Mouse (Mus musculus): ENCODE measurements around the gene Skp1a. TPM values are rescaled to one million over a fixed set of nuclear protein-coding genes. Genes with fewer than 3 reads are reported as not detected.
A peak's percentile ranks its signal among the peaks of the same experiment; 100 is the strongest.

Skp1a gene
- polyA plus RNA-seq, 1 experiment from 2014 or later: 1,139 TPM

- H3K4me1 ChIP-seq (ENCODE audit: control insufficient read depth, insufficient read depth, low read length): peaks cover 25% of the 10 kb centered on the region
- no peaks in the 10 kb centered on the region for H3K36me3 ChIP-seq (ENCODE audit: control insufficient read depth, insufficient read depth, low read length)
- H3K4me3 ChIP-seq (replicated peaks; ENCODE audit: low read depth, low read length): no peak overlapping the region
- ATAC-seq (ENCODE audit: low FRiP score, low TSS enrichment): no peak
- no peak overlapping the region for H3K4me2 ChIP-seq (ENCODE audit: low read length)
- peaks cover 47% of the 10 kb centered on the region for H3K27me3 ChIP-seq (ENCODE audit: control insufficient read depth, insufficient read depth, low read length)
- H3K27ac ChIP-seq (replicated peaks; ENCODE audit: low read depth, low read length): no peak overlapping the region
- H3K9me3 ChIP-seq (ENCODE audit: control insufficient read depth, low read length): no peaks in the 10 kb centered on the region
- no peak overlapping the region for H3K9ac ChIP-seq (replicated peaks; ENCODE audit: low read length)
- peak; percentile 19 for DNase-seq
- WGBS: 9% methylated on average over 16 of the region's 16 CpGs
Observed at GRCm38 (mm10) chr11:52286301-52286957, 54.6 kb downstream of the Skp1a start.

GRCm38 (mm10) chr11:52286958-52287305, 55.1 kb downstream of the Skp1a start:
- no peaks in the 10 kb centered on the region for H3K9me3 ChIP-seq (ENCODE audit: control insufficient read depth, low read length)
- peak; percentile 7 for DNase-seq
- H3K27me3 ChIP-seq (ENCODE audit: control insufficient read depth, insufficient read depth, low read length): peaks cover 41% of the 10 kb centered on the region
- H3K4me1 ChIP-seq (ENCODE audit: control insufficient read depth, insufficient read depth, low read length): peaks cover 25% of the 10 kb centered on the region
- no peak overlapping the region for H3K9ac ChIP-seq (replicated peaks; ENCODE audit: low read length)
- H3K36me3 ChIP-seq (ENCODE audit: control insufficient read depth, insufficient read depth, low read length): no peaks in the 10 kb centered on the region
- ATAC-seq (ENCODE audit: low FRiP score, low TSS enrichment): no peak
- H3K4me3 ChIP-seq (replicated peaks; ENCODE audit: low read depth, low read length): no peak overlapping the region
- no peak overlapping the region for H3K4me2 ChIP-seq (ENCODE audit: low read length)
- H3K27ac ChIP-seq (replicated peaks; ENCODE audit: low read depth, low read length): no peak overlapping the region
- WGBS: 12% methylated on average over 4 of the region's 4 CpGs

GRCm38 (mm10) chr11:52292346-52292745, 60.6 kb downstream of the Skp1a start:
- WGBS: 85% methylated on average over 7 of the region's 7 CpGs
- DNase-seq (no peak), ATAC-seq (ENCODE audit: low FRiP score, low TSS enrichment) (no peak)
- H3K9me3 ChIP-seq (ENCODE audit: control insufficient read depth, low read length): no peaks in the 10 kb centered on the region
- no peaks in the 10 kb centered on the region for H3K27me3 ChIP-seq (ENCODE audit: control insufficient read depth, insufficient read depth, low read length)
- no peak overlapping the region for H3K27ac ChIP-seq (replicated peaks; ENCODE audit: low read depth, low read length)
- H3K36me3 ChIP-seq (ENCODE audit: control insufficient read depth, insufficient read depth, low read length): no peaks in the 10 kb centered on the region
- no peak overlapping the region for H3K4me2 ChIP-seq (ENCODE audit: low read length)
- no peak overlapping the region for H3K9ac ChIP-seq (replicated peaks; ENCODE audit: low read length)
- no peaks in the 10 kb centered on the region for H3K4me1 ChIP-seq (ENCODE audit: control insufficient read depth, insufficient read depth, low read length)
- H3K4me3 ChIP-seq (replicated peaks; ENCODE audit: low read depth, low read length): no peak overlapping the region

GRCm38 (mm10) chr11:52292894-52293293, 61.1 kb downstream of the Skp1a start:
- 83% methylated on average over 6 of the region's 6 CpGs for WGBS
- H3K36me3 ChIP-seq (ENCODE audit: control insufficient read depth, insufficient read depth, low read length): no peaks in the 10 kb centered on the region
- H3K9ac ChIP-seq (replicated peaks; ENCODE audit: low read length): no peak overlapping the region
- no peak for DNase-seq
- no peaks in the 10 kb centered on the region for H3K4me1 ChIP-seq (ENCODE audit: control insufficient read depth, insufficient read depth, low read length)
- no peak overlapping the region for H3K27ac ChIP-seq (replicated peaks; ENCODE audit: low read depth, low read length)
- H3K4me2 ChIP-seq (ENCODE audit: low read length): no peak overlapping the region
- ATAC-seq (ENCODE audit: low FRiP score, low TSS enrichment): no peak
- H3K4me3 ChIP-seq (replicated peaks; ENCODE audit: low read depth, low read length): no peak overlapping the region
- no peaks in the 10 kb centered on the region for H3K9me3 ChIP-seq (ENCODE audit: control insufficient read depth, low read length)
- H3K27me3 ChIP-seq (ENCODE audit: control insufficient read depth, insufficient read depth, low read length): no peaks in the 10 kb centered on the region

- H3K27me3 ChIP-seq (ENCODE audit: control insufficient read depth, insufficient read depth, low read length): no peaks in the 10 kb centered on the region
- no peaks in the 10 kb centered on the region for H3K9me3 ChIP-seq (ENCODE audit: control insufficient read depth, low read length)
- no peak overlapping the region for H3K4me3 ChIP-seq (replicated peaks; ENCODE audit: low read depth, low read length)
- H3K9ac ChIP-seq (replicated peaks; ENCODE audit: low read length): no peak overlapping the region
- H3K27ac ChIP-seq (replicated peaks; ENCODE audit: low read depth, low read length): no peak overlapping the region
- no peak for DNase-seq
- no peaks in the 10 kb centered on the region for H3K4me1 ChIP-seq (ENCODE audit: control insufficient read depth, insufficient read depth, low read length)
- H3K4me2 ChIP-seq (ENCODE audit: low read length): no peak overlapping the region
- H3K36me3 ChIP-seq (ENCODE audit: control insufficient read depth, insufficient read depth, low read length): no peaks in the 10 kb centered on the region
- ATAC-seq (ENCODE audit: low FRiP score, low TSS enrichment): no peak
- WGBS: 90% methylated on average over 9 of the region's 9 CpGs
Observed at GRCm38 (mm10) chr11:52294103-52294502, 62.3 kb downstream of the Skp1a start.

Other genes starting within 250 kb of the Skp1a start
- gene Ube2b, start 231.2 kb upstream of the Skp1a start, polyA plus RNA-seq (2014; fragmentation: Nextera tagmentation; extraction: Ambion mirVana): 183 and 186 TPM in 2 replicates
- 28.8 and 32.9 TPM in 2 replicates for gene Cdkl3, start 227.8 kb upstream of the Skp1a start, polyA plus RNA-seq (2014; fragmentation: Nextera tagmentation; extraction: Ambion mirVana)
- 140 and 162 TPM in 2 replicates for gene Ppp2ca, start 133.3 kb upstream of the Skp1a start, polyA plus RNA-seq (2014; fragmentation: Nextera tagmentation; extraction: Ambion mirVana)
- gene Olfr1373, start 86.5 kb upstream of the Skp1a start, polyA plus RNA-seq (2014; fragmentation: Nextera tagmentation; extraction: Ambion mirVana): not detected in 2 replicates
- not detected in 2 replicates for gene Olfr1371, start 18.0 kb upstream of the Skp1a start, polyA plus RNA-seq (2014; fragmentation: Nextera tagmentation; extraction: Ambion mirVana)
- gene Tcf7, start 51.0 kb downstream of the Skp1a start, polyA plus RNA-seq (2014; fragmentation: Nextera tagmentation; extraction: Ambion mirVana): 2.8 and 5.8 TPM in 2 replicates
- gene Vdac1, start 128.9 kb downstream of the Skp1a start, polyA plus RNA-seq (2014; fragmentation: Nextera tagmentation; extraction: Ambion mirVana): 275 and 348 TPM in 2 replicates
- gene 9530068E07Rik, start 164.4 kb downstream of the Skp1a start, polyA plus RNA-seq (2014; fragmentation: Nextera tagmentation; extraction: Ambion mirVana): 80.9 and 138 TPM in 2 replicates